Mouse (Mus musculus): Measurements from ENCODE around the gene Otog. TPM values are rescaled to one million over a fixed set of nuclear protein-coding genes. Genes with fewer than 3 reads are reported as not detected.

Otog gene
- polyA plus RNA-seq, 1 experiment from 2014 or later, result not detected

DNA sequence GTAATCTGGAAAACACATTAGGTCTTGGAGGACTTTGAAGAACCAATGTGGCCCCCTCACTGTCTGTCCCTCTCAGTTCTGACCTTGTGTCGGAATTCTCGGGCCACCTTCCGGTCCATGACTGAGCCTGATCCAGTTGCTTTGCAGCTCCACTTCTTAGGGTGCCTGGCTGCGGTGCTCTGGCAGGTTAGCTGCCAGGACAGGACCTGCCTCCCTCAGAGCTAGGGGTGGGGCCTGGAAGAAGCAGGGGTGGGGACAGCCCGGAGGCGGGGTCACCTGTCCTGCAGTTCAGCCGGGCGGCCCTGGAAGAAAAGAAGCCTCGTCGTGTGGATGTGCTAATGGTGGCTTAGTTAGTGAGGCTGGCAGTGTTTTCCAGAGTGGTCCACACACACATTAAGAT is 2.4 kb upstream of the Otog start, which contains the start of gene Ush1c:
Gene Ush1c, minus strand, starts transcription at position 158 of the 400 bp plus-strand sequence.
- WGBS, result 17% methylated on average over 10 of the region's 10 CpGs
- H3K4me1 ChIP-seq (ENCODE audit: control insufficient read depth in 2 of 2, insufficient read depth in 2 of 2, low read length in 2 of 2), result peaks cover 6 to 7% of the 10 kb centered on the region in 2 experiments; a peak in 2 of 4 replicates
- H3K27ac ChIP-seq (replicated peaks in 1 of 2; ENCODE audit: control insufficient read depth in 1 of 2, insufficient read depth in 1 of 2, low read depth in 2 of 2, low read length in 2 of 2), result no peak within 1 kb of the TSS; a peak in 1 of 4 replicates
- no peaks in the 10 kb centered on the region for H3K9me3 ChIP-seq (ENCODE audit: control insufficient read depth, low read length)
- no peaks in the 10 kb centered on the region for H3K36me3 ChIP-seq (ENCODE audit: control insufficient read depth, insufficient read depth, low read length)
- H3K9ac ChIP-seq (ENCODE audit: low read length), result 0 out of 2 replicates have a peak within 1 kb of the TSS, but pooled peaks have one; percentile 2
- no peak for ATAC-seq (ENCODE audit: insufficient number of reproducible peaks, insufficient read depth, low FRiP score, low read depth)
- H3K27me3 ChIP-seq (ENCODE audit: control insufficient read depth, insufficient read depth, low read length), result 0 out of 2 replicates have a peak, but pooled peaks cover 5% of the 10 kb centered on the region
- H3K4me3 ChIP-seq (ENCODE audit: control insufficient read depth in 1 of 2, insufficient read depth in 1 of 2, low read depth in 1 of 2, low read length in 2 of 2), result peak within 1 kb of the TSS in 1 of 2 experiments; percentile 7; a peak in 2 of 4 replicates
- peak within 1 kb of the TSS; percentile 37 for H3K4me2 ChIP-seq (ENCODE audit: low read length)

DNA sequence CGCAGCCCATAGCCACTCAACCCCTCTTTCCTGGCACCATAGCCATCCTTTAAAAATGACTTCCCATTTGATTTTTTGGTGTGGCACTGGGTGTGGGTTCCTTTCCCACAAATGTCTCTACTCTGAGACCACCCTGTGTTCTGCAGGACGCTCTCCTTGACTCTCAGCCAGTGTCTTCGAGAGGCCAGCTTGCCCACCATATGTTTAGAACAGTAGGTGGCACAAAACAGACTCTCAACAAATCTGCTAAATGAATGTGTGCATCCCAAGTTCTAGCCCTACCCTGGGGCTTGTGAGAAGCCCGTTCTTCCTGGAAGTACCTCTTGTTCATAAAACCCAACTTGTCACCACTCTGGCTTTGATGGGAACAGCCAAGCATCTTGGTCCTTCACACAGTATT is 696 bp upstream of the Otog start:
- H3K27me3 ChIP-seq (ENCODE audit: control insufficient read depth, insufficient read depth, low read length), result 0 out of 2 replicates have a peak, but pooled peaks cover 5% of the 10 kb centered on the region
- no peak overlapping the region for H3K27ac ChIP-seq (replicated peaks in 1 of 2; ENCODE audit: control insufficient read depth in 1 of 2, insufficient read depth in 1 of 2, low read depth in 2 of 2, low read length in 2 of 2)
- H3K4me2 ChIP-seq (ENCODE audit: low read length), result no peak overlapping the region
- no peak overlapping the region for H3K9ac ChIP-seq (ENCODE audit: low read length)
- 80% methylated on average over 4 of the region's 4 CpGs for WGBS
- ATAC-seq (ENCODE audit: insufficient number of reproducible peaks, insufficient read depth, low FRiP score, low read depth), result no peak
- H3K9me3 ChIP-seq (ENCODE audit: control insufficient read depth, low read length), result no peaks in the 10 kb centered on the region
- H3K4me3 ChIP-seq (ENCODE audit: control insufficient read depth in 1 of 2, insufficient read depth in 1 of 2, low read depth in 1 of 2, low read length in 2 of 2), result no peak overlapping the region
- peaks cover 6 to 7% of the 10 kb centered on the region in 2 experiments; a peak in 2 of 4 replicates for H3K4me1 ChIP-seq (ENCODE audit: control insufficient read depth in 2 of 2, insufficient read depth in 2 of 2, low read length in 2 of 2)
- no peaks in the 10 kb centered on the region for H3K36me3 ChIP-seq (ENCODE audit: control insufficient read depth, insufficient read depth, low read length)

DNA sequence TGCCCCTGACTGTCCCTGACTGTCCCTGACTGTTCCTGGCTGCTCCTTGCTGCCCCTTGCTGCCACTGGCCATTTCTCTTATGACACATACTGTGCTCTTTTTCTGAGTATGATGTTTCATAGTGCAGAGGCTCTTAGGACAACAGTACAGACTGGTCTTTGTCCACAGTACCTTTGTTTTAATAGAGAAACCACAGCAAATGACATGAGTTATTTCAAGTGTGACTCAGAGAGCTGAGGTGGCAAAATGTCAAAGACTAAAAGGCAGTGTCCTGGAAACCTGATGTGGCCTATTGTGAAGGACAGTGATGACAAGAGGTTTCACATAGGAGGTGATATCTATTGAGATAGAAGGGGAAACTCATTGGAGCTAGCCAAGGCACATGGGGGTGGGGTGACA is 6.1 kb downstream of the Otog start:
- ATAC-seq (ENCODE audit: insufficient number of reproducible peaks, insufficient read depth, low FRiP score, low read depth), result no peak
- Histone ChIP-seq H3K27me3 (ENCODE audit: control insufficient read depth, insufficient read depth, low read length) (peaks cover 2% of the 10 kb centered on the region; the same call in 1 of the 2 replicates), H3K9me3 (ENCODE audit: control insufficient read depth, low read length) (no peaks in the 10 kb centered on the region), H3K4me3 (ENCODE audit: control insufficient read depth in 1 of 2, insufficient read depth in 1 of 2, low read depth in 1 of 2, low read length in 2 of 2) (no peak overlapping the region), H3K36me3 (ENCODE audit: control insufficient read depth, insufficient read depth, low read length) (no peaks in the 10 kb centered on the region), H3K27ac (replicated peaks in 1 of 2; ENCODE audit: control insufficient read depth in 1 of 2, insufficient read depth in 1 of 2, low read depth in 2 of 2, low read length in 2 of 2) (no peak overlapping the region), H3K4me2 (ENCODE audit: low read length) (no peak overlapping the region), H3K9ac (ENCODE audit: low read length) (no peak overlapping the region), H3K4me1 (ENCODE audit: control insufficient read depth in 2 of 2, insufficient read depth in 2 of 2, low read length in 2 of 2) (peaks cover 0 to 2% of the 10 kb centered on the region in 2 experiments; a peak in 1 of 4 replicates)

DNA sequence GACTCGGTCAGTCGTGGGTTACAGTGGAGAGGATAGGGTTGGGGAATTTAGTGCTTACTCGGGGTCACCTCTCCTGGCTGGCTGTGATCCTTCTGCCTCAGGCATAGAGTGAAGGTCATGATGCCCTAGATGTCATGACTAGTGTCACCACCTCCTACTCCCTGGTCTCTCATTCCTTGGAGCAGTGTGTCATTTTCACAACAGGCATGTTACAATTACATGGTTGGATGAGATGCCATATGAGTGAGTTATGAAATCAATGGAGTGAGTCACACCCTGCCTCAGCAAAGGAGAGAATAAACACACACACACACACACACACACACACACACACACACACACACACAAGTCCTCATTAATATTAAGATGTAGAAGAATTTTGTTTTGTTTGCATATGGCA is 6.8 kb downstream of the Otog start:
- Histone ChIP-seq H3K27me3 (ENCODE audit: control insufficient read depth, insufficient read depth, low read length) (peaks cover 2% of the 10 kb centered on the region; the same call in 1 of the 2 replicates), H3K9ac (ENCODE audit: low read length) (no peak overlapping the region), H3K4me1 (ENCODE audit: control insufficient read depth in 2 of 2, insufficient read depth in 2 of 2, low read length in 2 of 2) (peaks cover 0 to 2% of the 10 kb centered on the region in 2 experiments; a peak in 1 of 4 replicates), H3K4me3 (ENCODE audit: control insufficient read depth in 1 of 2, insufficient read depth in 1 of 2, low read depth in 1 of 2, low read length in 2 of 2) (no peak overlapping the region), H3K27ac (replicated peaks in 1 of 2; ENCODE audit: control insufficient read depth in 1 of 2, insufficient read depth in 1 of 2, low read depth in 2 of 2, low read length in 2 of 2) (no peak overlapping the region), H3K9me3 (ENCODE audit: control insufficient read depth, low read length) (no peaks in the 10 kb centered on the region), H3K36me3 (ENCODE audit: control insufficient read depth, insufficient read depth, low read length) (no peaks in the 10 kb centered on the region), H3K4me2 (ENCODE audit: low read length) (no peak overlapping the region)
- WGBS, result 77% methylated on average over 3 of the region's 3 CpGs
- ATAC-seq (ENCODE audit: insufficient number of reproducible peaks, insufficient read depth, low FRiP score, low read depth), result no peak

DNA sequence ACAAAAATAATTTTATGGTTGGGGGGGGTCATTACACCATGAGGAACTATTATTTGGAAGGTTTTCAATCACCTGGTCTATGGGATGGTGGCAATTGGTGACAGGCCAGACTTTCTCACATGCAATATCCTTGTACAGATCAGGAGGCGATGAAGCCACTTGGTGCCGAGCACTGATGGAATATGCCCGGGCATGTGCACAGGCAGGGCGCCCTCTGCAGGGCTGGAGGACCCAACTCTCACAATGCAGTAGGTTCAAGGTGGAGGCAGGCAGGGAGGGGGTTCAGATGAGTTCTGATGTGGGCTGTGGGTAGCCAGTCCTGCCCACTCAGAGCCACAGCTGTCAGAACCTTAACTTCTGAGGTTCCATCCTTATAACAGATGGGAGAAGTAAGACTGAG is 11.1 kb downstream of the Otog start:
- ATAC-seq (ENCODE audit: insufficient number of reproducible peaks, insufficient read depth, low FRiP score, low read depth), result no peak
- Histone ChIP-seq H3K36me3 (ENCODE audit: control insufficient read depth, insufficient read depth, low read length) (no peaks in the 10 kb centered on the region), H3K4me1 (ENCODE audit: control insufficient read depth in 2 of 2, insufficient read depth in 2 of 2, low read length in 2 of 2) (peaks cover 4 to 6% of the 10 kb centered on the region in 2 experiments; a peak in 2 of 4 replicates), H3K9me3 (ENCODE audit: control insufficient read depth, low read length) (no peaks in the 10 kb centered on the region), H3K9ac (ENCODE audit: low read length) (no peak overlapping the region), H3K4me2 (ENCODE audit: low read length) (no peak overlapping the region), H3K27ac (replicated peaks in 1 of 2; ENCODE audit: control insufficient read depth in 1 of 2, insufficient read depth in 1 of 2, low read depth in 2 of 2, low read length in 2 of 2) (no peak overlapping the region), H3K4me3 (ENCODE audit: control insufficient read depth in 1 of 2, insufficient read depth in 1 of 2, low read depth in 1 of 2, low read length in 2 of 2) (no peak overlapping the region), H3K27me3 (ENCODE audit: control insufficient read depth, insufficient read depth, low read length) (peaks cover 6% of the 10 kb centered on the region; the same call in 1 of the 2 replicates)
- 77% methylated on average over 4 of the region's 4 CpGs for WGBS

DNA sequence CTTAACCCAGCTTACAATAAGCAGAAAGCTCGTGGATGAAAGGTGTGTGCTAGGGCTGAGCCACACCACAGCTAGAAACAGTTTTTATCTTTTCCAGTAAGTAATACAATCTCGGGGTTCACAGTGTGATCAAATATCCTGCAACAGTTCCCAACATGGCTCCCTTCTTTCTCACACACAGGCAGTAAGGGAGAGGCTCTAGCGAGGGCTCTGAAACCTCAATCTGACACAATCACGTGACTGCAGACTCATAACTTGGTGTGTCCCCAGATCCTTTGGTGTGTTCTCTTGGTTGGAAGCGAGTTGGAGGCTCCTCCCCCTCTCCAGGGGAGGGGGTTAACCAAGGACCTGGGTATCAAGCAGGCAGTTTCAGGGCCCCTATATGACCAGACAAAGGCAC is 35.4 kb downstream of the Otog start:
- Histone ChIP-seq H3K4me3 (ENCODE audit: control insufficient read depth in 1 of 2, insufficient read depth in 1 of 2, low read depth in 1 of 2, low read length in 2 of 2) (no peak overlapping the region), H3K4me2 (ENCODE audit: low read length) (no peak overlapping the region), H3K27ac (replicated peaks in 1 of 2; ENCODE audit: control insufficient read depth in 1 of 2, insufficient read depth in 1 of 2, low read depth in 2 of 2, low read length in 2 of 2) (no peak overlapping the region), H3K9ac (ENCODE audit: low read length) (no peak overlapping the region), H3K9me3 (ENCODE audit: control insufficient read depth, low read length) (no peaks in the 10 kb centered on the region), H3K36me3 (ENCODE audit: control insufficient read depth, insufficient read depth, low read length) (no peaks in the 10 kb centered on the region), H3K4me1 (ENCODE audit: control insufficient read depth in 2 of 2, insufficient read depth in 2 of 2, low read length in 2 of 2) (no peaks in the 10 kb centered on the region), H3K27me3 (ENCODE audit: control insufficient read depth, insufficient read depth, low read length) (peaks cover 12% of the 10 kb centered on the region)
- WGBS, result 65% methylated on average over 5 of the region's 5 CpGs
- ATAC-seq (ENCODE audit: insufficient number of reproducible peaks, insufficient read depth, low FRiP score, low read depth), result no peak

DNA sequence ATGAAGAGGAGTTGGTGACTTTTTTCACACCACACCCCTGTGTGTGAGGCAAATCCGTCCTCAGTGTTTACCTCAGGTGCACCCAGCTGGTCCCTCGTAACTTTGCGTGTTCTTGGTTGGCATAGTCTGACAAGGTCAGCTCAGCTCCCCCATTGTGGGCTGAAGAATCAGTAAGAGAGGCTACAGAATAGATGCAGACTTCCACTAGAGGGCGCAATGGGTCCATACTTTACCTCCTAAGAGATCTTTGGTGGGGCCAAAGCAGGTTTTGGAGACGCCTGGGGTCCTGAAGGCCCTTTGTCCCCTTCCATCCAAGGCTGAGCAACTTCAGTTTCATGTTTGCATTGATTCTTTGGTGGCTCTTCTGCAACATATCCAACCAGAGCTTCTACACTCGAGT is 39.2 kb downstream of the Otog start:
- Histone ChIP-seq H3K9me3 (ENCODE audit: control insufficient read depth, low read length) (no peaks in the 10 kb centered on the region), H3K4me2 (ENCODE audit: low read length) (no peak overlapping the region), H3K27ac (replicated peaks in 1 of 2; ENCODE audit: control insufficient read depth in 1 of 2, insufficient read depth in 1 of 2, low read depth in 2 of 2, low read length in 2 of 2) (no peak overlapping the region), H3K4me3 (ENCODE audit: control insufficient read depth in 1 of 2, insufficient read depth in 1 of 2, low read depth in 1 of 2, low read length in 2 of 2) (no peak overlapping the region), H3K36me3 (ENCODE audit: control insufficient read depth, insufficient read depth, low read length) (no peaks in the 10 kb centered on the region), H3K9ac (ENCODE audit: low read length) (no peak overlapping the region), H3K27me3 (ENCODE audit: control insufficient read depth, insufficient read depth, low read length) (peaks cover 34% of the 10 kb centered on the region), H3K4me1 (ENCODE audit: control insufficient read depth in 2 of 2, insufficient read depth in 2 of 2, low read length in 2 of 2) (peaks cover 7 to 9% of the 10 kb centered on the region in 2 experiments; a peak in 3 of 4 replicates)
- 24% methylated on average over 6 of the region's 6 CpGs for WGBS
- ATAC-seq (ENCODE audit: insufficient number of reproducible peaks, insufficient read depth, low FRiP score, low read depth), result no peak

DNA sequence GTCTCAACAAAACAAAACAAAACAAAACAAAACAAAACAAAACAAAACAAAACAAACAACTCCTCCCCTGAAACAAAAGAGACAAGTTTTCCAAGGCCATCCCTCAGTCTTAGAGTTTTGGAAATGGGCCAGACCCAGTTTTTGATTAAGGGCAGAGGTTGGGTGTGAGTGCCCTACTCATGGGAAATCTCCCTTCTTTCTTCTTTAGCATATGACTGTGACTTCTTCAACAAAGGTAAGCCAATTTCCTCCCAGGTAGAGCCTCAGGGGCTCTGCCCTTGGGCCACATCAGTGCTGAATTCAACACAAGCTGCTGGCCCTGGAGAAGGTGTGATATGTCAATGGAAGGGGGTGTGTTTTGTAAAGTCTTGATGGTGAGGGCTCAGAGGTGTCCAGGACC is 40.1 kb downstream of the Otog start:
- no peak for ATAC-seq (ENCODE audit: insufficient number of reproducible peaks, insufficient read depth, low FRiP score, low read depth)
- H3K4me1 ChIP-seq (ENCODE audit: control insufficient read depth in 2 of 2, insufficient read depth in 2 of 2, low read length in 2 of 2), result peaks cover 7 to 9% of the 10 kb centered on the region in 2 experiments; a peak in 3 of 4 replicates
- peaks cover 34% of the 10 kb centered on the region for H3K27me3 ChIP-seq (ENCODE audit: control insufficient read depth, insufficient read depth, low read length)
- H3K4me2 ChIP-seq (ENCODE audit: low read length), result no peak overlapping the region
- H3K4me3 ChIP-seq (ENCODE audit: control insufficient read depth in 1 of 2, insufficient read depth in 1 of 2, low read depth in 1 of 2, low read length in 2 of 2), result no peak overlapping the region
- no peak overlapping the region for H3K9ac ChIP-seq (ENCODE audit: low read length)
- no peaks in the 10 kb centered on the region for H3K9me3 ChIP-seq (ENCODE audit: control insufficient read depth, low read length)
- no peaks in the 10 kb centered on the region for H3K36me3 ChIP-seq (ENCODE audit: control insufficient read depth, insufficient read depth, low read length)
- no peak overlapping the region for H3K27ac ChIP-seq (replicated peaks in 1 of 2; ENCODE audit: control insufficient read depth in 1 of 2, insufficient read depth in 1 of 2, low read depth in 2 of 2, low read length in 2 of 2)

All from heart, embryonic 14.5 days (tissue).